Mouse (Mus musculus): ENCODE data around the gene Rars2. TPM values are rescaled to one million over a fixed set of nuclear protein-coding genes. Genes with fewer than 3 reads are reported as not detected.

Rars2 gene
- polyA plus RNA-seq, 1 experiment from 2014 or later: 23.6 TPM

GRCm38 (mm10) chr4:34606658-34607057, 8.1 kb upstream of the Rars2 start:
- POLR2A ChIA-PET: no interaction called here
- CTCF ChIA-PET: interaction anchor here (1.5 kb wide), 1 partner anchor 10 kb away, joined by 5 read pairs; no protein-coding TSS in a partner anchor

GRCm38 (mm10) chr4:34613571-34614145, 1.1 kb upstream of the Rars2 start:
- ATAC-seq: no peak
- no peak for DNase-seq (ENCODE audit: low read depth, low spot score)
- H3K27me3 ChIP-seq: no peaks in the 10 kb centered on the region
- CTCF ChIA-PET: no interaction called here
- TF ChIP-seq CTCF (IDR thresholded peaks at IDR 0.05): no peak
- in situ Hi-C loops (cut with MboI; ENCODE audit: low pct_unique_long_range_greater_than_20kb): no loop called here
- POLR2A ChIA-PET: interaction anchor here (0.6 kb wide), 1 partner anchor 148 kb away, joined by 3 read pairs; no protein-coding TSS in a partner anchor

More at GRCm38 (mm10) chr4:34606658-34607057, 8.1 kb upstream of the Rars2 start:
- no peak for TF ChIP-seq CTCF (IDR thresholded peaks at IDR 0.05)
- no peak for ATAC-seq
- no peak for DNase-seq (ENCODE audit: low read depth, low spot score)
- H3K27me3 ChIP-seq: no peaks in the 10 kb centered on the region
- in situ Hi-C loops (cut with MboI; ENCODE audit: low pct_unique_long_range_greater_than_20kb): no loop called here

DNA sequence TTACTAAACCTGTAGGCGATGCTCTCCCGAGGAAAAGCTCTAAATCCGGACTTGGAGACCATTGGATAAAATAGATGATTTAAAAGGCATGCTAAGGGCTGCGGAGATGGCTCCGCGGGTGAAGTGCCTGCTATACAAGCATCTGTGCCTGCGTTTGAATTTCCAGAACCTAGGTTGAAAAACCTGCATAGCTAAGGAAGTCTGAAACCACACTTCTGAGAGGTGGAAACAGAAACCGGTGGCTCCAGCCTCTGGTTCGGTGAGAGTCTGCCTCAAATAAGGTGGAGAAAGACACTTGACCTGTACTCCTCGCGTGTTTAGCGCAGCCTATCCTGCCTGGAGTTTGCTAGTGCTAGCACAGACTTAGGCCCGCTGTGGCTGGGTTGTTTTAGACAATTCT, 546 bp downstream of the Rars2 start:
- no peak for TF ChIP-seq CTCF (IDR thresholded peaks at IDR 0.05)
- ChIA-PET CTCF (interaction anchor here (1.5 kb wide), 1 partner anchor 21 kb away, joined by 3 read pairs; no protein-coding TSS in a partner anchor), POLR2A (interaction anchor here (0.5 to 0.8 kb wide), 2 partner anchors 47 to 162 kb away, joined by 3 read pairs; no protein-coding TSS in a partner anchor)
- DNase-seq (ENCODE audit: low read depth, low spot score) (no peak), ATAC-seq (peak; percentile 17)
- in situ Hi-C loops (cut with MboI; ENCODE audit: low pct_unique_long_range_greater_than_20kb): no loop called here
- no peaks in the 10 kb centered on the region for H3K27me3 ChIP-seq

- no peak for ATAC-seq
- ChIA-PET POLR2A (interaction anchor here (0.6 to 0.8 kb wide), 2 partner anchors 46 to 1387 kb away, joined by 3 read pairs; no protein-coding TSS in a partner anchor), CTCF (interaction anchor here (1.5 to 1.8 kb wide), 2 partner anchors 10 to 22 kb away, joined by 3 to 5 read pairs; no protein-coding TSS in a partner anchor)
- DNase-seq (ENCODE audit: low read depth, low spot score): no peak
- TF ChIP-seq CTCF (IDR thresholded peaks at IDR 0.05): no peak
- H3K27me3 ChIP-seq: no peaks in the 10 kb centered on the region
- in situ Hi-C loops (cut with MboI; ENCODE audit: low pct_unique_long_range_greater_than_20kb): no loop called here
Measured at GRCm38 (mm10) chr4:34616146-34616545, 1.4 kb downstream of the Rars2 start.

- in situ Hi-C loops (cut with MboI; ENCODE audit: low pct_unique_long_range_greater_than_20kb): no loop called here
- ATAC-seq (no peak), DNase-seq (ENCODE audit: low read depth, low spot score) (no peak)
- H3K27me3 ChIP-seq: no peaks in the 10 kb centered on the region
- ChIA-PET CTCF (interaction anchor here (0.9 to 1.6 kb wide), 3 partner anchors 14 to 41 kb away, joined by 3 to 6 read pairs (median 4); no protein-coding TSS in a partner anchor), POLR2A (no interaction called here)
- TF ChIP-seq CTCF (IDR thresholded peaks at IDR 0.05): no peak
Measured at GRCm38 (mm10) chr4:34625556-34625955, 10.8 kb downstream of the Rars2 start.

DNA sequence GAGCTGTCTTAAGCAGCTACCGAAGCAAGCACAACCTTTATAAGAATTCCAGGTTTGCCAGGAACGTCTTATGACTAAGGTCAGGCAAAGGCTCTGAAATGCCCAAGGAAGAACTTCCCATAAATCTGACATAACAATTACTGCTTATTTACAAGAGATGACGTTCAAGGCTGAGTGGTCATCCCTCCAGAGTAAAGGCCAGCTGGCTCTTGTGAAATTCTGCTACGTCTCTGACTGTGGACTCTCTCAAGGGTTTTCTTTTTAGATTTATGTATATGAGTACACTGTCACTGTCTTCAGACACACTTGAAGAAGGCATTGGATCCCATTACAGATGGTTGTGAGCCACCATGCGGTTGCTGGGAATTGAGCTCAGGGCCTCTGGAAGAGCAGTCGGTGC, 11.6 kb downstream of the Rars2 start:
- no peak for ATAC-seq
- TF ChIP-seq CTCF (IDR thresholded peaks at IDR 0.05): no peak
- no peaks in the 10 kb centered on the region for H3K27me3 ChIP-seq
- in situ Hi-C loops (cut with MboI; ENCODE audit: low pct_unique_long_range_greater_than_20kb): no loop called here
- ChIA-PET CTCF (interaction anchor here (0.9 to 1.6 kb wide), 3 partner anchors 13 to 41 kb away, joined by 3 to 6 read pairs (median 4); no protein-coding TSS in a partner anchor), POLR2A (no interaction called here)
- DNase-seq (ENCODE audit: low read depth, low spot score): no peak

DNA sequence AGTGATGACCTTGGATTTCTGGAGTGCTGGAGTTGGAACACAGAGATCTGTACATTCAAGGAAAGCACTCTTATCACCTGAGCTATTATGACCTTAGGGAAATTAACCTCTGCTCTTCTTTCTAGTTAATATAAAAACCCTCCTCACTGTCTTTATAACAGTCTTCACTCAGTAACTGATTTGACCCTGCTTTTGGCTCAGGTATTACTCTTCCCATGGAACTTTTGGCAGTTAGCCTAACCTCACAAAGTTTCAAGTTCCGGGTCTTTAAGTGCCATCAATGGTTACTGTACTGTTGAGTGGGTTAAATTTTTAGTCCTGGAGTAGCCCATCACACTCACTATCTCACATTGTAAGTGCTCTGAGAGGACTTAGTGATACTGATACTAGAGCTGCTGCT, 15.2 kb downstream of the Rars2 start:
- no peak for ATAC-seq
- TF ChIP-seq CTCF (IDR thresholded peaks at IDR 0.05): no peak
- H3K27me3 ChIP-seq: no peaks in the 10 kb centered on the region
- ChIA-PET CTCF (no interaction called here), POLR2A (no interaction called here)
- no peak for DNase-seq (ENCODE audit: low read depth, low spot score)
- in situ Hi-C loops (cut with MboI; ENCODE audit: low pct_unique_long_range_greater_than_20kb): no loop called here

DNA sequence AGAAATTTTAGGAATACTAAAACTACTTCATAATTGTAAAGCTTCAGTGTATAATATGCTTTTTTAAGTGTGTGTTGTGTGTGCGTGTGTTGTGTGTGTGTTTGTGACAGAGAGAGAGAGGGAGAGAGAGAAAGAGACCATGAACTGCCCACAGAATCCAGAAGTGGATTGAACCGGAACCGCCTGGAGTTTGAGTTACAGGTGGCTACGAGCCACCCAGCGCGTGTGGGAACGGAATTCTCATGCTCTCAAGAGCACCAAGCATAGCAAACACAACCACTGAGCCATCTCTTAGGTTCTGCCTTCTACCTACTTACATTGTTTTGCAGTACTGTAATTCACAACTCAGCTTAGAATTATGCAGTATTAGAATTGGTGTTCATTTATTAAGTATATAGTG, 19.4 kb downstream of the Rars2 start:
- H3K27me3 ChIP-seq: no peaks in the 10 kb centered on the region
- DNase-seq (ENCODE audit: low read depth, low spot score) (no peak), ATAC-seq (no peak)
- ChIA-PET POLR2A (no interaction called here), CTCF (interaction anchor here (0.8 to 1.2 kb wide), 2 partner anchors 12 to 14 kb away, joined by 3 read pairs; no protein-coding TSS in a partner anchor)
- in situ Hi-C loops (cut with MboI; ENCODE audit: low pct_unique_long_range_greater_than_20kb): no loop called here
- no peak for TF ChIP-seq CTCF (IDR thresholded peaks at IDR 0.05)

- no peak for ATAC-seq
- ChIA-PET POLR2A (no interaction called here), CTCF (no interaction called here)
- H3K27me3 ChIP-seq: no peaks in the 10 kb centered on the region
- TF ChIP-seq CTCF (IDR thresholded peaks at IDR 0.05): no peak
- DNase-seq (ENCODE audit: low read depth, low spot score): no peak
- in situ Hi-C loops (cut with MboI; ENCODE audit: low pct_unique_long_range_greater_than_20kb): no loop called here
Measured at GRCm38 (mm10) chr4:34636036-34636435, 21.3 kb downstream of the Rars2 start.

DNA sequence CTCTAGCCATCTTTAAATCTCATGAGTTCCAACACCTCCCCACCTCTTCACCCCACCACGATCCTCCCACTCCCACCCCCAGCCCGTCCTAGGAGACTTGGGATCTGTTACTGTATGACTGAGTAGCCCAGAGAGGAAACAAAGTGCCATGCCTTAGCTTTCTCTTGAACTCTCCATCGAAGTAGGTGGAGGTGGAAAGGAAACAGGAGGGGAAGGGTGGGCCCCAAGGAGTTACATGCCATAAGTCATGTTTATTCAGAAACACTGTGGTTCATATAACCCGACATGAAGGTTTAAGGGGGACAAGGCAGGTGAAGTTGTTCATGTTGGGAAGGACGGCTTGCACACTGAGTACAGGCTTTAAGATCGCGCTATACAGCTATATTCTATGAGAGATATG, 22.6 kb downstream of the Rars2 start:
- DNase-seq (ENCODE audit: low read depth, low spot score): no peak
- POLR2A ChIA-PET: no interaction called here
- in situ Hi-C loops (cut with MboI; ENCODE audit: low pct_unique_long_range_greater_than_20kb): no loop called here

DNA sequence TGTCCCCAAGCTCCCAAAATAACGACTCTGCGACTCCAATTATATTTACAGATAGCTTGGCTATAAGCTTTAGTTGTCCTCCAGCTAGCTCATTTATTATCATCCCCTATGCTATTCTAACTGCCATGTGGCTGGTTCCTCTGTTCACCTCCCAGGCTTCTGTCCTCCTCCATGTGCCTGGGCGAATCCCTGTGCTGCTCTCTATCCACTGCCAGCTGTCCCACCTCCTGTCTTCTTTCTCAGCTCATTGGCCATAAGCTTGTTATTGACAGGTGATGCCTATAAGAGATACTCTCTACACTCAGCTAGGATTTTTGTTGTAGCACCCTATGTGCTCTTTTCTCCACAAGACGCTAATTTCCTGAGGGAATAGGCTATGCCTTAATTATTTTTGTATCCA, 23.1 kb downstream of the Rars2 start:
- ChIA-PET POLR2A (no interaction called here), CTCF (no interaction called here)
- DNase-seq (ENCODE audit: low read depth, low spot score): no peak
- no peaks in the 10 kb centered on the region for H3K27me3 ChIP-seq
- ATAC-seq: no peak
- in situ Hi-C loops (cut with MboI; ENCODE audit: low pct_unique_long_range_greater_than_20kb): no loop called here
- TF ChIP-seq CTCF (IDR thresholded peaks at IDR 0.05): no peak

More for the DNA sequence above, 22.6 kb downstream of the Rars2 start:
- no peak for ATAC-seq
- TF ChIP-seq CTCF (IDR thresholded peaks at IDR 0.05): no peak
- H3K27me3 ChIP-seq: no peaks in the 10 kb centered on the region
- CTCF ChIA-PET: interaction anchor here (1.0 kb wide), 1 partner anchor 17 kb away, joined by 3 read pairs; no protein-coding TSS in a partner anchor
